Mouse (Mus musculus) heart, embryonic 15.5 days (tissue): ENCODE data around the gene Prkca. TPM values are rescaled to one million over a fixed set of nuclear protein-coding genes. Genes with fewer than 3 reads are reported as not detected.

Experiments
- ATAC-seq: fragments of 200-750 bp; cut with Nextera tagmentation; replicated peaks from 2 replicates; pipeline ENCODE4 v1.8.0; 2017; ENCODE audit warnings: low read depth, moderate TSS enrichment; ENCODE audit not compliant: insufficient number of reproducible peaks, insufficient read depth, low FRiP score
- H3K27ac ChIP-seq: fragments of 300-500 bp; sonication (generic); 2 replicates; pipeline ENCODE4 v1.5.1; 2015; ENCODE audit warnings: mild to moderate bottlenecking, inconsistent platforms
- H3K27me3 ChIP-seq: fragments of 300-500 bp; sonication (generic); 2 replicates; pipeline ENCODE4 v1.6.1; 2015; ENCODE audit warnings: inconsistent platforms
- H3K36me3 ChIP-seq: fragments of 300-500 bp; sonication (generic); 2 replicates; pipeline ENCODE4 v1.6.1; 2015; ENCODE audit warnings: mild to moderate bottlenecking, inconsistent platforms
- H3K4me1 ChIP-seq: fragments of 300-500 bp; sonication (generic); replicated peaks from 2 replicates; pipeline ENCODE4 v1.6.1; 2015; ENCODE audit warnings: inconsistent platforms
- H3K4me2 ChIP-seq: fragments of 300-500 bp; sonication (generic); 2 replicates; pipeline ENCODE4 v1.6.1; 2015; ENCODE audit warnings: inconsistent platforms, mild to moderate bottlenecking, moderate library complexity
- H3K4me3 ChIP-seq: fragments of 300-500 bp; sonication (generic); 2 replicates; pipeline ENCODE4 v1.5.1; 2015; ENCODE audit warnings: mild to moderate bottlenecking, inconsistent platforms
- H3K9ac ChIP-seq: fragments of 300-500 bp; sonication (generic); 2 replicates; pipeline ENCODE4 v1.6.1; 2015; ENCODE audit warnings: mild to moderate bottlenecking, inconsistent platforms
- H3K9me3 ChIP-seq: fragments of 300-500 bp; sonication (generic); replicated peaks from 2 replicates; pipeline ENCODE4 v1.6.1; 2016; ENCODE audit warnings: inconsistent platforms
- WGBS: fragments of 180-500 bp; shearing (Covaris S2); methylation state at CpG from one replicate; pipeline ENCODE4 v1.1.7; 2015; ENCODE audit warnings: mixed read lengths; 5-methylcytosine and 5-hydroxymethylcytosine counted together
- polyA plus RNA-seq: library from polyadenylated mRNA; unstranded; fragments of >200 nt; fragmentation: Nextera tagmentation; extraction: Ambion mirVana; gene quantifications from 2 replicates; pipeline ENCODE4 v1.2.1, GENCODE M21; 2015

The Prkca gene
- polyA plus RNA-seq, 1 experiment from 2014 or later = 13.7 TPM

DNA sequence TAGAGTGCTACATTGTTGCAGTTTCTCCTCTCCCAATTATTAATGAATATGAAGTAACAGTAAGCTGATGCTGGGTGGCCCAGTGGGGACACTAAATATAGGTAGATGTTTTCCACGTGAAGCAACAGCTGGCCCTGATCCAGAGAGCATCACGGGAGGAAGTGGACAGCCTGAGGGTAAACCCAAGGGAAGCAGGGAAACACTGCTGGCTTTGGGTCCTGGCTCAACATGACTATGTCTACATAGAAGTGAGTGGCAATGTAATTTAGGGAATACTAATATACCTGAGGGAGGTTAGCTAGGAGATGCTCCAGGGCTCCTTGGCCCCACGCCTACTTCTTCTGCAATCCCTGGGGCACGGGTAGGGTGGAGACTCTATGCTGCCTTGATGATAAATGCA is 84.3 kb downstream of the Prkca start:
- H3K4me1 ChIP-seq = peaks cover 55% of the 10 kb centered on the region
- H3K27me3 ChIP-seq = no peaks in the 10 kb centered on the region

GRCm38 (mm10) chr11:108258811-108259266 is 84.9 kb downstream of the Prkca start:
- H3K4me1 ChIP-seq = peaks cover 59% of the 10 kb centered on the region
- no peak overlapping the region for H3K4me3 ChIP-seq

More for the DNA sequence above, 84.3 kb downstream of the Prkca start:
- no peaks in the 10 kb centered on the region for H3K9me3 ChIP-seq
- H3K4me3 ChIP-seq = no peak overlapping the region
- H3K36me3 ChIP-seq = no peaks in the 10 kb centered on the region
- peak overlapping the region; percentile 89 for H3K27ac ChIP-seq
- H3K4me2 ChIP-seq = peak overlapping the region; percentile 45
- 0 out of 2 replicates have a peak overlapping the region, but pooled peaks have one; percentile 1 for H3K9ac ChIP-seq
- WGBS = 31% methylated on average over 4 of the region's 4 CpGs
- peak; percentile 36; the same call in 1 of the 2 replicates for ATAC-seq

GRCm38 (mm10) chr11:108257921-108258320 is 85.8 kb downstream of the Prkca start:
- Histone ChIP-seq H3K9ac (no peak overlapping the region), H3K4me3 (no peak overlapping the region), H3K4me2 (peak overlapping the region; percentile 45; the same call in 1 of the 2 replicates), H3K36me3 (no peaks in the 10 kb centered on the region), H3K4me1 (peaks cover 61% of the 10 kb centered on the region), H3K9me3 (no peaks in the 10 kb centered on the region), H3K27ac (peak overlapping the region; percentile 89), H3K27me3 (no peaks in the 10 kb centered on the region)
- ATAC-seq = no peak
- 33% methylated on average over 8 of the region's 8 CpGs for WGBS

More at GRCm38 (mm10) chr11:108258811-108259266, 84.9 kb downstream of the Prkca start:
- H3K36me3 ChIP-seq = no peaks in the 10 kb centered on the region
- peak overlapping the region; percentile 1; the same call in 1 of the 2 replicates for H3K9ac ChIP-seq
- 23% methylated on average over 5 of the region's 5 CpGs for WGBS
- no peaks in the 10 kb centered on the region for H3K9me3 ChIP-seq
- H3K4me2 ChIP-seq = peak overlapping the region; percentile 45
- peak overlapping the region; percentile 89 for H3K27ac ChIP-seq
- peak; percentile 44; the same call in 1 of the 2 replicates for ATAC-seq
- H3K27me3 ChIP-seq = no peaks in the 10 kb centered on the region

- Histone ChIP-seq H3K4me3 (no peak overlapping the region), H3K4me1 (peaks cover 69% of the 10 kb centered on the region), H3K4me2 (no peak overlapping the region), H3K36me3 (no peaks in the 10 kb centered on the region), H3K9ac (no peak overlapping the region), H3K27ac (peak overlapping the region; percentile 45; the same call in 1 of the 2 replicates), H3K27me3 (no peaks in the 10 kb centered on the region), H3K9me3 (no peaks in the 10 kb centered on the region)
- no peak for ATAC-seq
- 59% methylated on average over 5 of the region's 5 CpGs for WGBS
Measured at GRCm38 (mm10) chr11:108254681-108255080, 89.0 kb downstream of the Prkca start.

DNA sequence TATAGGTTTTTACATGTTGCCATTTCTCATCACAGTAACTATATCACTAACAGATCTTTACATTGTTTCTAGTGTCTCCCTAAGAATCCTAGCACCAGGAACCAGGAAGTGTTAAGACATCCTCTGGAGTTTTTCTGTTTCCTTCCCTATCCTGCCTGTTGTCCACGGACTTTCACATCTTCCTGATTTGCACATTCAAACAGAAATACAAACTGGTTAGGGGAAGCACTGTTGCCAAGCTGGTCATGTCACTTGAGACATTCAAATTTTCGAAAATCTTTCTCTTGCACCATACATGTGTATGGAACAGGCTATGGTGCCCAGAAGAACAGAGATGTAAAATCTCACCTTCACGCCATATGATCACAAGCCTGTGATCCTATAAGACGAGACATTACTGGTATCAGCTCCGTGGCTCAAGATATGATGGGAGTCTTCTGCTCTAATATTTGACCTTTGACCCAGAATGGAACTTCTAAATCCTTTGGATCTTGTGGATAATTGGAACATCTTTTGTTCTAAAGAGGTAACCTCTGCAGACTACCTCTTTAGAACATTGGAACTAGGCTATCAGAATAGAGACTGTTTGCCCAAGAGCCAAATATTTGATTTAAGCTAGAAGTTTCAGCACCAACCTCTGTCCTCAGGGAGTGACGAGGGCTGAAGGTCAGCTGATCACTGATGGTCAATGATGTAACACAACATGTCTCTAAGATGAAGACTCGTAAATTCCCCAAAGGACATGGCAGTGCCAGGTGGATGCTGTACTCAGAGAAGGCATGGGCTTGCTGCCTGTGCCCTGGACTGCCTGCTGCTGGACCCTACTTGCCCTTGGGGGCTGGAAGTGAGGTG is 91.6 kb downstream of the Prkca start:
- H3K4me1 ChIP-seq = peaks cover 65% of the 10 kb centered on the region
- no peak for ATAC-seq
- H3K9me3 ChIP-seq = no peaks in the 10 kb centered on the region
- no peak overlapping the region for H3K4me2 ChIP-seq
- H3K36me3 ChIP-seq = no peaks in the 10 kb centered on the region
- H3K4me3 ChIP-seq = no peak overlapping the region
- no peak overlapping the region for H3K9ac ChIP-seq
- H3K27me3 ChIP-seq = no peaks in the 10 kb centered on the region
- 84% methylated on average over 7 of the region's 7 CpGs for WGBS
- no peak overlapping the region for H3K27ac ChIP-seq

GRCm38 (mm10) chr11:108250829-108251637 is 92.7 kb downstream of the Prkca start:
- no peak overlapping the region for H3K4me3 ChIP-seq
- H3K4me1 ChIP-seq = peaks cover 70% of the 10 kb centered on the region
- no peaks in the 10 kb centered on the region for H3K27me3 ChIP-seq
- H3K4me2 ChIP-seq = no peak overlapping the region
- H3K36me3 ChIP-seq = no peaks in the 10 kb centered on the region
- WGBS = 54% methylated on average over 13 of the region's 13 CpGs
- ATAC-seq = no peak
- H3K27ac ChIP-seq = 0 out of 2 replicates have a peak overlapping the region, but pooled peaks have one; percentile 10
- no peak overlapping the region for H3K9ac ChIP-seq
- no peaks in the 10 kb centered on the region for H3K9me3 ChIP-seq

DNA sequence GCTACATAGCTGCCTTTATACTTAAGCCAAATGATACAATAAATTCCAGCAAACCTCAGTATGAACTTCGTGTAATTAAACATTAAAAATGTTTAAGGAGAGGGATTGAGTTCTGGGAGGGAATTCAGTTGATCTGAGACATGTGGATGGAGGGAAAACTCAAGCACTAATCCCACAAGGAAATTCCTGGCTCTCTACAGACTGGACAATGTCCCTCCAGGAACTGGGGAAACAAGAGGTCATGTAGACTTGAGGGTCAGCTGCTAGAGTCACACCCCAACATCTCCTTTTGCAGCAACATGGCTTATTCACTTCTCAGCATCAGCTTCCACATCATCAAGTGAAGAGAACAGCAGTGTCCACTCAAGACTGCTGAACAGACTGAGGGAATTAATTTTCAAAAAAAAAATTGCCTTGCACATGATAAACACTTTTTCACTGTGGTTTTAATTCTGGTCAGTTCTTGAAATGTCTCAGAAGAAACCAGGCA is 93.5 kb downstream of the Prkca start:
- peak overlapping the region; percentile 26; the same call in 1 of the 2 replicates for H3K27ac ChIP-seq

DNA sequence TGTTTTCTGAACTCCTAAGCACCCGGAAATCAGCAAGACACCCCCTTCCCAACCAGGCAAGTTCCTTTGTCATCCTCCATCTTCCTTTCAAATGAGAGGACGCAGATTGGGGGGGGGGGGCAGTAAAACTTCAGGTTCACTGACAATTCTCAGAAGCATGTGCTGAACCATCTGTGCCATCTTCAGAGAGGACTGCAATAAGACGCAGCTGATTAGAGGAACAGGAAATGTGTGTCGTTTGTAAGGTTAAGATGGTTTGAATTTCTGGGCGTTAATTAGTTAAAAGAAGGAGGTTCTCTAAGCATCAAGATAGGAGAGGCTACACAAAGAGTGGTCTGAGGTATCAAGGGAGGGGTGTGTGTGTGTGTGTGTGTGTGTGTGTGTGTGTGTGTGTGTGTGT is 94.2 kb downstream of the Prkca start:
- Histone ChIP-seq H3K9me3 (no peaks in the 10 kb centered on the region), H3K4me2 (no peak overlapping the region), H3K4me1 (peaks cover 82% of the 10 kb centered on the region), H3K9ac (no peak overlapping the region), H3K4me3 (no peak overlapping the region), H3K27me3 (no peaks in the 10 kb centered on the region), H3K36me3 (no peaks in the 10 kb centered on the region), H3K27ac (no peak overlapping the region)
- 60% methylated on average over 5 of the region's 5 CpGs for WGBS
- ATAC-seq = no peak

More for the DNA sequence above, 93.5 kb downstream of the Prkca start:
- no peak overlapping the region for H3K4me3 ChIP-seq
- no peaks in the 10 kb centered on the region for H3K9me3 ChIP-seq
- no peak overlapping the region for H3K4me2 ChIP-seq
- WGBS = 46% methylated on average over 1 of the region's 1 CpGs
- ATAC-seq = no peak
- no peaks in the 10 kb centered on the region for H3K36me3 ChIP-seq
- no peak overlapping the region for H3K9ac ChIP-seq
- H3K27me3 ChIP-seq = no peaks in the 10 kb centered on the region
- H3K4me1 ChIP-seq = peaks cover 79% of the 10 kb centered on the region

- Histone ChIP-seq H3K4me3 (no peak overlapping the region), H3K27me3 (no peaks in the 10 kb centered on the region), H3K4me1 (peaks cover 82% of the 10 kb centered on the region), H3K27ac (peak overlapping the region; percentile 76), H3K9ac (no peak overlapping the region), H3K4me2 (no peak overlapping the region), H3K36me3 (no peaks in the 10 kb centered on the region), H3K9me3 (no peaks in the 10 kb centered on the region)
- 73% methylated on average over 3 of the region's 3 CpGs for WGBS
- ATAC-seq = no peak
Measured at GRCm38 (mm10) chr11:108249047-108249403, 94.7 kb downstream of the Prkca start.

DNA sequence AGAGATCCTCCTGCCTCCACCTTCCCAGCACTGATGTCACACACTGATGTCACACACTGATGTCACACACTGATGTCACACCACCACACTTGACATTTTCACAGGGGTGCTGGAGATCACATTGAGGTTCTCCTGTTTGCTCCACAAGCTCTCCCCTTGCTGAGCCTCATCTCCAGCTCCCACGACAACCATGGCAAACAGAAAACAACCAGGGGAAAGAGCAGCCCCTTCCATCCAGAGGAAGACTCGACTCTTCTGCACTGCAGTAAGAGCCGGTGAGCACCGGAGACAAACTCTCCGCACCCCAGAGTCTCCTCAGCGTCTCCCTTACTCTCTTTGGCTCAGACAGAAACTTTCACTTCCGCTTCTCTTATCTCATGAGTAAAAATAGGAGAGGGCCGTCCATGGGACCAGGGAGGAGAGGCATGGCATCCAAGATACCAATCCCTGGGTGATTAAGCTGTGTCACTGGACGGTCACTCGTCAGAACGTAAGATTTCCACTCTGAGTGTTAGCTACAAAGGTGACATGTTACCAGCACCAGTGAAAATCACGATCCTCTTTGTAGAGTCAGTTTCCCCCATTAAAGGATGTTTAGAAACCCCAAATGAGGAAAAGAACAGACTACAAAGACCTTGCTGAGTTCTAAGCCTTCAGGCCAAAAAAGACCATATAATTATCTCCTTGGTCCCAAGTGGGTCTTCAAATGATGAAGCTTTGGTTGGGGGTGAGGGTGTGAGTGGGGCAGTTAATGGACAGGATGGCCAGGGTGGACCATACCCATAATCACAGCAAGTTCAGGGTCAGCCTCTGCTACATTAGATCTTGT is 95.3 kb downstream of the Prkca start:
- Histone ChIP-seq H3K4me2 (peak overlapping the region; percentile 55), H3K27ac (peak overlapping the region; percentile 76), H3K4me3 (peak overlapping the region; percentile 15; the same call in 1 of the 2 replicates), H3K4me1 (peaks cover 81% of the 10 kb centered on the region), H3K9ac (0 out of 2 replicates have a peak overlapping the region, but pooled peaks have one; percentile 5), H3K9me3 (no peaks in the 10 kb centered on the region), H3K36me3 (no peaks in the 10 kb centered on the region), H3K27me3 (no peaks in the 10 kb centered on the region)
- 14% methylated on average over 12 of the region's 12 CpGs for WGBS
- peak; percentile 65 for ATAC-seq
